Mouse (Mus musculus) ovary, postnatal 10 days (tissue): ENCODE measurements at regions not wholly inside any gene's neighbourhood (a gene's known extent, or its start where the extent isn't known, plus 50 kb on each side); places are given as distances from the start of the nearest gene placed in this dataset.
"Not testable (repeated sequence)": the region's sequence is repeated elsewhere in the genome, so short reads cannot be mapped to it uniquely, and the experiment has no call there.

Experiments
- DNase-seq: peaks from one replicate; pipeline ENCODE4 v3.0.0; 2022; ENCODE audit warnings: low spot score

DNA sequence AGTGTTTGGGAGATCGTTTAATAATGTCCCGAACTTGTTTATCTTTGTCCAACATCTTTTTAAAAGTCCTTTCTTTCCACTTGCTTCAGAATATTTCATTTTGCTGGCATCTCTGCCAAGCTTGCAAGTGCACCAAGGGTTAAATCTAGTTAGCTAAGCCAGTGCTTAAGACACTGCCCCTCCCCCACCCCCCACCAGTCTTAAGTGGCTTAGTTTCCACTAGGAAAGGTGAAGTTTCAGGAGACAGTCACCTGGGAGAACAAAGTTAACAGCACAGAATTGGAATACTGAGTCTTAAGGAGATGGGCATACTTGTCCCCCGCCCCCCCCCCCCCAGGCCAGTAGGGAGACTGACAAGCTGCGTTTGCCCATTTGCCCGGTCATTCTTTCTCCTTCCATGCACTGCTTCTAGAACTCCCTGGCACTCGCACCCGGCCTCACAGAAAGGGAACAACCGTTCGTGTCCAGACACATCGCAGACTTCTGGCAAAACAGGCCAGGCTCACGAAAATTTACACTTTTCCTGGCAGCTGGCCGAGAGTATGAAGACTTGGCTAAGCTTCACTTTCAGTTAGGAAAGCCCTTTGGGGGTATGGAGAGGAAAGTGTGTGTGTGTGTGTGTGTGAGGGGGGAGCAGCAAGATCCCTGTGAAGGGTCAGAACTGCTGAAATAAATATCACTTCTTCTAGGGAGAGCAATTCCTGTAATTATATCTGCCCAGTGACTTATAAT lies 219.2 kb downstream of the Bcl11a start:
- DNase-seq: no peak

DNA sequence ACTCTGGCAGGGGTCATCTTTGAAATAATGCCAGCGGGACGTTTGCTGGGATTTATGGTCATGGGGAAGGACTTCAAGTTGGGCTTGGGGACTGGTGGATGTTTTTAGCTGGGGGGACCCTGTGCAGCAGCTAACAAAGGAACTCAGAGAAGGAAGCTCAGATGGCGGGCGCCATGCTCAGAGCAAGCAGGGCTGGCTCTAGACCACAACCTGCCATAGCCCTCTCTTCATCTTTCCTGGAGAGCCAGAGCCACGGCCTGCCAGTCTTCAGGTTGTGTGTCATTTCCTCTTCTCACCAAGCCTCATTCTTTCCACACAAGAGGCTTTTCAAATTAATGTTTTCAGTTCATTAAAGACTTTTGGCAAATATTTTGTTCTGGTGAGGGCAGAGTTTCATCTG lies 219.9 kb downstream of the Bcl11a start:
- no peak for DNase-seq

DNA sequence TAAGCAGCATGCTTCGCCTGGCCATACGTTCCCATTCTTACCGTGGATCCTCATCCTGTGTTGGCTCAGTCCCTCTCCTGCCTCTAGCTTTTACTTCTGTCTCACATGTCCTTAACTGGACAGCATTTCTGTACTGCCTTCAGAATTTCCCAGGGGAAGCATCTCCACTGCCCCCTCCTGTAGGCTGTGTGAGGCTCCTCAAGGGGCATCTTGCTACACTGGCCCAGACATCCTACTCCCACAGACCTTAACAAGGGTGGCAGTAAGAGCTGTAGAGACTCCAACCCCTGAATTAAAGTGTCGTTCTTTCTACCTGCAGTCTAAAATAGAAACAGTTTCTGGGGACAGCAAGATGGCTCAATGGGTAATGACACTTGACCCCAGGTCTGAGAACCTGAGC lies 222.5 kb downstream of the Bcl11a start:
- no peak for DNase-seq

DNA sequence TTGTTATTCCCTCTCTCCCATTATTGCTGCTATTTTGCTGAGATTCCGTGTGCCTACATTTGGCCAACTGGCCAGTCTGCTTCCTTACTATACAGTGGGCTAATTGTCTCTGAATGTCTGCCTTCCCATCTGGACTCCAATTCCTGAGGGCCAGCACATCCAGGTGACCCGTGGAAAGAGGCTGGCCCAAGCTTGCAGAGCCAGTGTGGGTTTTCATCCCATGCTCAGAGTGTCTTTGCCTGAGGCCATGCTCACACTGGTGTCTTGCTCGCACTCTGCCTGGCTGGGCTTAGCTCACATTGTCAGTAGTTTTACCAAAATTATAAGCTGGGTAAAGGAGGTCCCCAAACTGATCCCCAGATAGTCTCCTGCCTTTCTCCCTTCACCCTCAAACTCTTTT lies 223.3 kb downstream of the Bcl11a start:
- DNase-seq: no peak

DNA sequence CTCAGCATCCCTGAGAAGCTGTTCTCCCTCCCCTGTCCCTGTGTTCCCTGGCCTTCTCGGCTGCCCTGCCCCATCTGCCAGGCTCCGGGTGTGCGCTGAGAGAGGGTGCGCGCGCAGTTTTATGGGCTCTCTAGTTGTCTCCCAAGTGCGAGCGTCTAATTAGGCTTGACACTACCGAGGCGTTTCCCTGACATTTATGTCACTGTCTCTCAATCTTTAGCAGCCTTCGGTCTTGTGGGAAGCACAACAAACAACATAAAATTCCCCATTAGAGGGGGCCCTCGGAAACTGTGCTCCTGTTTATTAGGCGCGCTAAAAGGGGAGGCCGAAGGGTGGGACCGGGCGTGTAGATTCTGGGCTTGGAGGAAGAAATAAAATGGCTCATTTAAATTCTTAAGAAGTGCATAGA lies 227.3 kb downstream of the Bcl11a start:
- DNase-seq: no peak

DNA sequence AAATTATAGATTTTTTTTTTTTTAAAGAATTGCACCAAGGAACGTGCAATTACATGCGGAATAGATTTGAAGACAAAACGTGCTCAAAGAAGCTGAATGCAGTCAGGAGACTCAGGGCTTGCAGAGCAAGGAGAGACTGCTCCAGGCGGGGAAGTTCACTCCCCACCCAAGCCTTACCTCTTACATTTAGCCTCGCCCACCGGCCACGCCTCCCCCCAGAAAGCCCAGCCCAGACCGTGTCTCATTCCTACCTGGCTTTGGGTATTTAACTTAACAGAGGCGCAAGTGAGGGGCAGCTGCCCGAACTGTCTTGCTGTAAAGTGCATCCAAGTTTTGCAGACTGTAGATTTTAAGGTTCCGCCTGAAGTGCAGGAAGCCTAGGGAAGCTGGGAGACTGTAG lies 227.8 kb downstream of the Bcl11a start:
- no peak for DNase-seq

DNA sequence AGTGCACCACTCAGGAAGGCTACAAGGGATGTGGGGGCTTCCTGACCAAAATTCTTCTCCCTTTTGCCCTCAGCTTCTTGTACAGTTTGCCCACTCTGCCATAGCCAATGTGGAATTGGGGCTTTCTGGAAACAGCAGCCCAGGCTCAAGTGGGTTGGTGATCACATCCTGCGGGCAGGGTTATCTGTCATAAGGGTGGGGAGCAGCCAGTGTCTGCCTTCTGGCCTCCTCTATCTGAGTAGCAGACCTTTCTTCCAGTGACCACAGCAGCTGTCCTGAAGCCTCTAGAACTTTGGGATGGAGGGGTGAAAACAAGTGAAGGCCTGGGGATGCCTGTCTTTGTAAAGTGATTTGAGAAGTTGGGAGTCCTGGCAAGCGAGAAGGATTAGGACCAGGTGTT lies 228.2 kb downstream of the Bcl11a start:
- DNase-seq: no peak

DNA sequence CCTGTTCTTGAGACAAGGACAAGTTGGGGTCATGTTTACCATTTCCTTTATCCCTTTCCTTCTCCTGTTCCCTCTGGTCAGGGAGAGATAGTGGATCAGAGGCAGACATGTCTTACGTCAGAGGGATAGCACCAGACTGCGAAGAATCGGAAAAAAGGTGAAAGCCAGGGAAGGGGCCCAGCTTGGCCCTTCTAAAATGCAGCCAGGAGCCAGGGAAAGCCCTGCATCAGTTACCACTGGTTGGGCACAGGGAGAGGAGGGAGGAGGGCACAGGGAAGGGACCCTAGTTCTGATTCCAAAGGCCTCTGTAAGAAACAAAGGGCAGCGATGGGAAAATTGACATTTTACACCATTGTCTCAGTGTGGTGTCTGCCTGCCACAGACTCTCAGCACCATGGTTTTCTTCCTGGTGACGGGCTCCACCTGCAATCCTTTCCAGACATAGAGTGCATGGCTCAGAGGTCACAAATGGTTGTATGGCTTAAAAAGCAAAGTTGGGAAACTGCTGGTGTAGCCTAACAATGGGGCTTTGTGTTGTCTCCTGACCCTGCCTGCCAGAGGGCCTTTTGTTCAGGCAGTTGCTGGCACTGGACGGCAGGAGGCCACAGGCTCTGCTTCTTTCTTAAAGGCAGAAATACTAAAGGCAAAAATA lies 229.9 kb downstream of the Bcl11a start:
- DNase-seq: no peak

DNA sequence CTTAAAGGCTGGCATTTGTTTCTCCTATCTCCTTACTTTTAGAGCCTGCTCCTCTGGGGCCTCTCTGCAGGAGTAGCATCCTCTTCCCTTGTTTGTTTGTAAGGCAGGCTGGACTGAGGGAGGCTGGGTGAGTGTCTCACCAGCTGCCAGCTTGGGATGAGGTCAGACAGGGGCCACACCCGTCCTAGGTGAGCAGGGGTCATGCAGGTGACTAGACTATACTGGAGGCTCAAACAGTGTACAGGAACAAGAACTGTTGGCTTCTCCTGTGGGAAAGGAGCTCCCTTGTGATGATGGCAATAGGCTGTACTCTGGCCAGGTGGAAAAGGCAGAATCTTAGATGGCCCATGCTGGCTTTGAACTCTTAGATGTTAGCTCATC lies 230.4 kb downstream of the Bcl11a start:
- DNase-seq: no peak

DNA sequence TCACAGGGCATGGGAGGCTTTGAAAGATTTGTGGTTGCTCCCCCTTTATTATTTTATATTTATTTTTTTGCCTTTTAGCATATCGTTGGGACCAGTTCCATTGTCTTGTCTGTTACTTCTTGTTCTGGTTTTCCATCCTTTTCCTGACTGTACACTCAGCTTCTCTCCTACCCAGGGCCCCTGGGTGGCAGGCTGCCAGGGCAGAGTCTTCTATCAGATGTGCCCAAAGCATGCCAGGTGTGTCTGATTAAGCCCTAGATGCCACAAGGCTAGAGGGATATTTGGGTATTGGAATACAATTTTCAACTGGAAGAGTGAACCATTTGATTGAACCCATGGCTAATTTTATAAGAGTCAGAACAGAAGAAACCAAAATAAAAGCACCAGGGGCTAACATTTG lies 236.2 kb downstream of the Bcl11a start:
- no peak for DNase-seq

DNA sequence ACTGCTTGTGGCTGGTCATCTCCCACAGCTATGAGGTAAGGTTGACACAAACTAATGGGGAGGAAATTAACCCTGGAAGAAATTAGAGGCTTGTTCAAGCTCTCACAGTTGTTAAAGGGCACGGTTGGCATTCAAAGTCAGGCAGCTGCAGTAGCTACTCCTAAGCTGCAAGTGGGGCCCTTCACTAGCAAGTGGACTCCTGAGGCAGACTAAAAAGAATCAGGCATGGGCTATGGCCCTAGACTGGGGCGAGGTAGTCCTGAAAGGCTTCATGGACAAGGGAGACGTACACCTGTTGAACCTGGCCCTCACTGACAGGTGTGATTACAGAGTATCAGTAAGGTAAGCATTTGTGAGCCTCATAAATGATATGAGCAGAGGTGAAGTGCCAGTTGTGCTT lies 237.7 kb downstream of the Bcl11a start:
- DNase-seq: no peak

DNA sequence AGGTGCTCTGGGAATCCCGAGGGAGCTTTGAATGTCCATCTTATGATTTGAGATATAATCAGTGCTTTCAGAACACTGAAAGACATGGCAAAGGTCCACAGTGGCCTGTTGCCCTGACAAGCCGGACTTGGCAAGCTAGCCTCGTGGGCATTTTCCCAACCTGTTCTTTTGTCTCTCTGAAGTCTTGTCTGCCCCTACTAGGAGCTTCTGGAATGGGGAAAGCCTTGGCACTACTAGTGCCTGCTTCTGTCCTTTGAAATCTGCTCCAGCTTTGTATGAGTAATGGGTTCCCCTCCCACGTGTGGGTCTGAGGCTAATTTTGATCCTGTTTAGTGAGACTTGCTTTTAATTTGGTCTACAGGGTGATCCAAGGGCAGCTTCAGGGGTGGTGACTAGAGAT lies 238.3 kb downstream of the Bcl11a start:
- DNase-seq: no peak

DNA sequence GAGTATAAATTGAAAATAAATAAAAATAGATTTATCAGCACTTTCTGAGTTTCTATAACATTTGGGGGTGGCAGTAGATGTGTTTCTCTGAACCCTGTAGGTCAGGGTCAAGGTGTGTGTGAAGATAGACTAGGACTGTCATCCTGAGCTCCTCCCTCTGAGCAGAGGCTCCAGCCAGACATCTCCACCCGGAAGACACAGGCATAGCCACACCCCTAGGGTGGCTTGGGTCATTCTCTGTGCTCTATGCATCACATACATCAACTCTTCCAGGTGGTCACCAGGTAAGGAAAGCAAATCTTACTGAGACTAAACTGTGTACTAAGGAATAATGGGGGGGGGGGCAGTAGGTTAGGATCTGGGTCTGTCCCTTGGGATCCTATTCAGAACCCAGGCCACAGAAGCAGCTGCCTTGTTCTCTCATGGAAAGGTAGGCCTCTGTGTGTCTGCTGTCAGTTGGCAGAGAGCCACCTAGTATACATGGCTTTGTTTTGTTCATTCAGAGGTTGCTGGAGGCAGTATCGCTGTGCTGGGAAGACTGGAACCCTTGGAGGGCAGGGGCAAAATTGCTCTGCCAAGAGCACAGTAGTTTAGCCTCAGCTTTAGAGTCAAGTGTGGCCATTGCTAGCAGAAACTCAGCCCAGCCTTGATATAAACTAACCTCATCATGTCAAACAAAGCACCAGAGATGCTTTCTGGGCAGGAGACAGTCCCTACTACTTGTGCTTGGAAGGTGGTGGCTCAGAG lies 240.3 kb downstream of the Bcl11a start:
- DNase-seq: no peak

DNA sequence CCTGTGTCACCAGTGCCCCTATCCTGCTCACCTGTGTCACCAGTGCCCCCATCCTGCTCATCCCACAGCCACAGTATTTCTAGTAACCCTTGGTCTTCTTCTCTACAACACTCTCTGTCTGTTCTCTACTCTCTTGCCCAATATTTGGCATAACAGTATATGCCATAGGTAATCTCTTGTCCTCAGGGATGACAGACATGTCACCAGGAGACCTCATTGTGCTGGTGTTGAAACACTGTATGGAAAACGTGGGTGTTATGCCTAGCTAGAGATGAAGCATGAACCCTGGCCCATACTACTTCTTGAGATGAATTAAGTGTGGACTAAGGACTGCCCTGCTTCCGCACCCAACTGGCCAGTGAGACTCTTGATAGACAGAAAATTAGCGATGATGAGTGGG lies 241.4 kb downstream of the Bcl11a start:
- DNase-seq: no peak

DNA sequence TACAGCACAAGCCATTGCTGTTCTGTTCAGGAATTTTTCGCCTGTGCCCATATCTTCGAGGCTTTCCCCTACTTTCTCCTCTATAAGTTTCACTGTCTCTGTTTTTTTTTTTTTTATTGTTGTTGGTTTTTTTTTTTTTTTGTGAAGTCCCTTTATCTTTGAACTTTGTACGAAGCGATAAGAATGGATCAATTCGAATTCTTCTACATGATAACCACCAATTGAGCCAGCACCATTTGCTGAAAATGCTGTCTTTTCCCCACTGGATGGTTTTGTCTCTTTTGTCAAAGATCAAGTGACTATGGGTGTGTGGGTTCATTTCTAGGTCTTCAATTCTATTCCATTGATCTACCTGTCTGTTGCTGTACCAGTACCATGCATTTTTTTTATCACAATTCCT lies 244.6 kb downstream of the Bcl11a start:
- not testable (repeated sequence) for DNase-seq

DNA sequence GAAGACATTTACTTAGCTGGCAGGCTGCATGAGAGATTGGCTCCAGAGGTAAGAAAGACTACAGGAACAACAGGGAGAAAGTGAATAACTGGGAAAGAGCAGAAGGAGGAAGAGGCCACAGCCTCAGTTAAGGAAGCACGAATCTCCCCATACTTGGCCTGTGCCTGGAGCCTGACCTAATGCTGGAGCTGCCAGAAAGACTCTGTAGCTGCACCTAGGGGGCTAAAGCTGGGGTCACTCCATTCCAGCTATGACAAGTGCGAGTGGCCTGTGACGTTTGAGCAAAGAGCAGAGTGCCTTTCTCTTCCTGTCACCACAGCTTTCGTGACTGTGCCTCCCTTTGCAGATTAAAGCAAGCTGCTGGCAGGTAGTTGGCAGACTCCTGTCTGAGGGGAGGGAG lies 250.6 kb downstream of the Bcl11a start:
- no peak for DNase-seq

DNA sequence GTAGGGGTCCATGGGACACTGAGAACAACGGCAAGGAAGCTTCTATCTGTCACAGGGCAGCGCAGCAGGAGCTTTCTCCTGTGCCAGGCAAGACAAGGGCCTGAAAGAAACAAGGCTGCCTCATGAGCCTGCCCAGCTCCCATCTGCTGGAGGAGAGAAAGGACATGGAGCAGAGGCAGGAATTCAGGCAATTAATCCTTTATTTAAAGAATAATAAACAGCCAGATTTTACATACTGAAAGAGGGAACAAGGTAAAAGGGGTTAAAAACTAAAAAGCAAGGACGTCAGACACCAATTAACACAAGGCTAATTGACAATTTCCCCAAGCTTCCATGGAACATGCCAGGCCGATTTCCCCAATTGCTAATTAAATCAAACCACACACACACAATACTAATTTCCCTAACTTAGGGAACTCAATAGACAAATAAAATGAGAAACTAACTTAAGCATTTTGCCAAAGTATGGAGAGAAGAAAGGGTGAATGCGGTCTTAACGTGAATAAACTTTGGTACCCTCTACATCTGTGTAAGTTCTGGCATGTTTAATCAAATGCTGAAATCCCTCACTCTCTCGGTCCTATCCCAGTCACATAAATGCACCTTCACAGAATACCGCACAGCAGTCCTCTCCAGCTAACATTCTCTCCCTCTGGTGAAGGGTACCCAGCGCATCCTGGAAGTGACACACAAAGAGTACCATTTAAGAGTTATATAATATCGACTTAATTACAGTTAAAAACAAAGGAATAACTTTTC lies 252.7 kb downstream of the Bcl11a start:
- no peak for DNase-seq

DNA sequence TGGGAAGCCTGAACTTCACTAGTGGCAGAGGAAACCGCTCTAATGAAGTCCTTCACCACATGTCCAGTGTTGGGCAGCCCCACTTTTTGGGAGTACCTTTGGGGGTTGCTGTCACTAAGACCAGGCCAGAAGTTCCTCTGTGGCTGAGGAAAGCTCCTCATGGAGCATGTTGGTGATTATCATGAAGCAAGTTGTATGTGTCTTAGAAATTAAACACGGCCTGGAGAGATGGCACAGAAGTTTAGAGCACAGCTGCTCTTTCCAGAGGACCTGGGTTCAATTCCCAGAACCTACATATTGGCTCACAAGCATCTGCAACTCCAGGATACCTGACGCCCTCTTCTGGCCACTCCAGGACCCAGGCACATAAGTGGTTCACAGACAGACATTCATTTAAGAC lies 254.4 kb downstream of the Bcl11a start:
- DNase-seq: no peak

DNA sequence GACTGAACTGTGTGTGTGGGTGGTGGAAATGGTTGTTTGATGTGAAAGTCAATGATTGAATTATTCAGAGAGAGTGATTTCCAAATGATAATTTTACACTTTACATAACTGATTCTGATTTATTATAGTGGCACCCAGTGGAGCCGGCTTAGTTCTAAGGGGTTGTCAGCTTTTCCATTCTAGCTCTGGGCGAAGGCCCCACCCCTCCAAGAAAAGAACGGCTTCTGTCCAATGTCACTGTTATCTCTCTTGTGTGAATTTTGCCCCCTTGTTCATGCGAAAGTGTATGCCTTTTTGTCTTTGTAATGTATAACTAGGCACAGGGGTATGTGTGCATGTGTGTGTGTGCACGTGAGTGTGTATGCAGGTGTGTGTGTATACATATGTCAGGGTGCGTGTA lies 255.3 kb downstream of the Bcl11a start:
- no peak for DNase-seq

DNA sequence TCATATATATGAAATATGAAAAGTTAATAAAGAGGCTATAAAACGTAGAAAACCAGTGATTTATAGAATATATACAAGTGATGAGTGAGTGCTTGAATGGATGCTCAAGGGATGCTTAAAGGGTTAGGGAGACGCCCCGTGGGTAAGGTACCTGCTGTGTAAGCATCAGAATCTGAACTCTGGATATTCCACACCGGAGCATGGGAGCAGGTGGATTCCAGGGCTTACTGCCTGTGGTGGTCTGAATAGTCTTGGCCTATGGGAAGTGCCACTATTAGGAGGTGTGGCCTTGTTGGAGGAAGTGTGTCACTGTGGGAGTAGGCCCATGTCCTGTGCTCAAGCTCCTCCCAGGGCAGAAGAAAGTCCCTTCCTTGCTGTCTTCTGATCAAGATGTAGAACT lies 257.4 kb downstream of the Bcl11a start:
- no peak for DNase-seq

DNA sequence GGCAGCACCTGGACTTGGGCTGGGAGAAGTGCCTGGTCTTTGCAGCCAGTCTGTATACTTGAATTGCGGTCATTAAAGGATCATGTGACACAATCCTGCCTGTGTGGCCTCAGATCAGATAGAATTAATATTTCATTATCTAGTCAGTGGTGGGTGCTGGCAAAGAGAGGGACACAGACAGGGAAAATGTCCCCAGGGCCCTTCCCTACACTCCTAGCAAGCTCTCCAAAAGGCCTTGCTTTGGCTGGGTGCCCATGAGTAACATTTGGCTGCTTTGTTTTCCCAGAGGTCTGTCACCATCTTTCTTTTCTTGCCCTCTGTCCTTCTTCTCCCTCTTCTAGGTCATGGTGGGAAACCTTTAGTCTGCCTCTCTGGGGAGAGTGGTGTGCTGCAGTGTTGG lies 260.3 kb downstream of the Bcl11a start:
- no peak for DNase-seq

DNA sequence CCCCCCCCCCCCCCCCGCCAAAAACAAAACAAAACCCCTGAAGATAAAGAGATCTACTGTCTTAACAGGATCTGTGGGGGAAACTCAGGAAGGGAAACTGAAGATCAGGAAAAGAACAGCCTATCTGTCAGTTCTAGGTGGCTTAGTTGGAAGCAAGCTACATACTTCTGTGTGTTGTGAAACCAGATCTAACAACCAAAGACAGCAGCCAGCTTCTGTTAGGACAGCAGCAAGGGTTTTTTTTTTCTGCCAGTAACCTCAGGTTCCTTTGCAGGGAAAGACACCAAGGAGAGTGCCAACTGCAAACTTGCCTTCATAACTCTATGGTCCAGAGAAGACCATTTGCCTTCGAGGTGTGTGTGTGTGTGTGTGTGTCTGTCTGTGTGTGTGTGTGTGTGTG lies 261.2 kb downstream of the Bcl11a start:
- no peak for DNase-seq

DNA sequence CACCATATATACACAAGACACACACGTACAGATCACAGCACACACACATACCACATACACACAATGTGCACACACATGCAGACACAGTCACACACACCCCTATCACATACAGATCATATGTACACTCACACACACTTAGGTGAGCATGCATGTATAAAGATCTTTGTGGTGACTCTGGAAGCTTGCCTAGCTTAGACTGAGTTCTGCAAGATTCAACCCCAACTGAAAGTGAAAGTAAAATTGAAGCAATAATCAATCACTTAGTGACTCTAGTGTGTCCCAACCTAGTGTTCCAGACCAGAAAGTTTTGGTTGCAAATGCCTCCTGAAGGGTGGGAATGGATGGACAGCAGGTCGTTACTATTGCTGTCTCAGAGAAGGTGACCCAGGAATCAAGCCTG lies 262.8 kb downstream of the Bcl11a start:
- no peak for DNase-seq
